Mouse (Mus musculus) midbrain, embryonic 12.5 days (tissue): ENCODE measurements around the gene Them7. TPM values are rescaled to one million over a fixed set of nuclear protein-coding genes. Genes with fewer than 3 reads are reported as not detected.

Source experiments
- ATAC-seq: fragments of 200-750 bp; cut with Nextera tagmentation; 2 replicates; pipeline ENCODE4 v1.8.0; 2017; ENCODE audit warnings: low read depth, moderate TSS enrichment, moderate library complexity; ENCODE audit not compliant: low FRiP score
- H3K27ac ChIP-seq: fragments of 300-500 bp; sonication (generic); replicated peaks from 2 replicates; pipeline ENCODE4 v1.5.1; 2016; ENCODE audit warnings: mild to moderate bottlenecking
- H3K27me3 ChIP-seq: fragments of 300-500 bp; sonication (generic); 2 replicates; pipeline ENCODE4 v1.6.1; 2016; ENCODE audit warnings: mild to moderate bottlenecking
- H3K36me3 ChIP-seq: fragments of 300-500 bp; sonication (generic); 2 replicates; pipeline ENCODE4 v1.6.1; 2016
- H3K4me1 ChIP-seq: fragments of 300-500 bp; sonication (generic); 2 replicates; pipeline ENCODE4 v1.6.1; 2016
- H3K4me2 ChIP-seq: fragments of 300-500 bp; sonication (generic); replicated peaks from 2 replicates; pipeline ENCODE4 v1.6.1; 2016; ENCODE audit warnings: mild to moderate bottlenecking, moderate library complexity
- H3K4me3 ChIP-seq: fragments of 300-500 bp; sonication (generic); 2 replicates; pipeline ENCODE4 v1.5.1; 2016; ENCODE audit warnings: mild to moderate bottlenecking
- H3K9ac ChIP-seq: fragments of 300-500 bp; sonication (generic); replicated peaks from 2 replicates; pipeline ENCODE4 v1.6.1; 2016; ENCODE audit warnings: mild to moderate bottlenecking, moderate library complexity
- H3K9me3 ChIP-seq: fragments of 300-500 bp; sonication (generic); 2 replicates; pipeline ENCODE4 v1.6.1; 2016; ENCODE audit warnings: mild to moderate bottlenecking
- WGBS: fragments of 180-500 bp; shearing (Covaris S2); methylation state at CpG from one replicate; pipeline ENCODE4 v1.1.7; 2016; 5-methylcytosine and 5-hydroxymethylcytosine counted together
- polyA plus RNA-seq: library from polyadenylated mRNA; unstranded; fragments of >200 nt; fragmentation: Nextera tagmentation; extraction: Ambion mirVana; gene quantifications from 2 replicates; pipeline ENCODE4 v1.2.1, GENCODE M21; 2016

Them7 gene
- 0.11 TPM in 1 of 2 replicates, not detected in the other for polyA plus RNA-seq

DNA sequence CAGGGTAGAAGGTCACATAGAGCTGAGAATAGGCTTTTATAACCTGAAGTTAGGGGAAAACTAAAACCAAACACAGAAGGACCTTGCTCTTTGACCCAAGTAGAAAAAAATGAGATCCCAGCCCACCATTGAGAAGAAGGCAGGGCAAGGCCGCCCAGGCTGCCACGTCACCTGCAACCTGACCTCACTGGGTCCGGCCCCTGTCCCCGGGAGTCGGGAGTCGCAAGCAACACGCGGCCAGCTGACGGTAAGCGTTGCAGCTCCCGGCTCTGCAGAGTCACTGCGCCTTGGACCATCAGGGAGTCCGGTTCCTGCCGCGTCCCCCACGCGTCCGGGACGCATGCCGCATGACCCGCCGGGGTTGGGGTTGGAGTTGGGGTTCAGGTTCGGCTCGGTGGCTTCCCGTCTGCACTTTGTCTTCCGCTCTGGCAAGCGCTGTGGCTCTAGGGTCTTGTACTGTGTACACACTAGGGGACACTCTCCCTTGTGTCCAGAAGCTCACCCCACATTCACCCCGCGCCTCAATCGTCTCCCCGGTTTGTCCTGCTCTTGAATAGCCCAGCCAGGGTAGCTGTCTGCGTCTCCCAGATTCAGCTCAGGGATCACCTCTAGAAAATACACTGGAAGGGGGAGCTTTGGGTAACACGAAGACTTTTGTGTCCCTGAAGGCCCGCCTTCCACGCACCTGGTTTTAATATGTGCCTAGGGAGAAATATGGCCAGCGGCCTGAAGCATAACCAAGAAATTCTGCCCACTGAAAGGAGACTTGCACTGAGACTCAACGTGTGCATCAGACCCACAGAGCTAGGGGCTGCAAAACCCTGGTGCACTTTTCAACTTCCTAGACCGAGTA is at the start of gene Them7:
Them7 (plus strand) TSS at position 187 of the 853 bp plus-strand sequence.
- H3K4me1 ChIP-seq: peaks cover 6% of the 10 kb centered on the region
- ATAC-seq: no peak
- whole genome bisulfite sequencing: 4% methylated on average over 38 of the region's 38 CpGs

DNA sequence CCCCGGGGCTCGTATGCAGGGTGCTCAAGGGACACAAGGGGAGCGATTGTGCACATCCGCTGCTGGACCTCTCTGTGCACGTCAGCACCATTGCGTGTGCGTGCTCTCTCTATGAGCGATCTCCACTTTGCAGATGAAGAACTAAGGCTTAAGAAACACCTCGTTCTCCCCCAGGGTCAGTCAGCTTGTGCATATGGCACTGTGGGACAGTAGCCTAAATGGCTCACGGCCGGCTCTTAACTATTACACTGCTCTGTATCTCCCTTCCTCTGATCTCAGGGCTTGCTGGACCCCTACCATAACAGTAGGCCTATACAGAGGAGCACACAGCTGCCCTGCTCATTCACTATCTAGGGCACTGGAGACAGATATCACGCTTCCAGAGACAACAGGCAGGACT is 45.2 kb upstream of the Them7 start:
- H3K9ac ChIP-seq: no peak overlapping the region
- no peaks in the 10 kb centered on the region for H3K36me3 ChIP-seq
- no peaks in the 10 kb centered on the region for H3K9me3 ChIP-seq
- H3K4me1 ChIP-seq: no peaks in the 10 kb centered on the region
- no peak for ATAC-seq
- H3K27me3 ChIP-seq: no peaks in the 10 kb centered on the region
- H3K4me2 ChIP-seq: no peak overlapping the region
- no peak overlapping the region for H3K4me3 ChIP-seq
- WGBS: 93% methylated on average over 12 of the region's 12 CpGs
- no peak overlapping the region for H3K27ac ChIP-seq

More for the DNA sequence above, at the start of gene Them7:
- Histone ChIP-seq H3K4me3 (peak within 1 kb of the TSS; percentile 41), H3K4me2 (peak within 1 kb of the TSS; percentile 78), H3K36me3 (no peaks in the 10 kb centered on the region), H3K9me3 (no peaks in the 10 kb centered on the region), H3K9ac (peak within 1 kb of the TSS; percentile 47), H3K27me3 (peaks cover 31% of the 10 kb centered on the region), H3K27ac (no peak within 1 kb of the TSS)

DNA sequence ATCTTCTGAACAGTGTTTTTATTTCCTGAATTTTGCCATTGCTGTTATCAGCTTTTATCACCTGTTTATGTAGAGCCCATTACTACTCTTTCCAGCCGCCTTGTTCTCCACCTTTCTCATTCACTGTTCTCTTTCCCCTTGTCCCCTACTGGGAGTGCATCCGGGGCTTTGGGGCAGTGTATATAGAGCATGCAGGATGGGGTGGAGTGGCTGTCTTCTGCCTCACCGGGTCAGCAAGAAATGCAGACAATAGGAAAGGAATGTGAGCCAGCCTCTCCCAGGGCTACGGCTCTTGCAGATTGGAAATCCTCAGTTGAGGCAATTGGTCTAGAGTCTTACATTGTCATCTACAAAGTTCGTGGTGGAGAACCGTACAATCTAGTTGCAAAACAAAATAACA is 41.6 kb upstream of the Them7 start:
- no peak for ATAC-seq
- Histone ChIP-seq H3K4me2 (no peak overlapping the region), H3K4me1 (no peaks in the 10 kb centered on the region), H3K36me3 (no peaks in the 10 kb centered on the region), H3K4me3 (no peak overlapping the region), H3K27me3 (no peaks in the 10 kb centered on the region), H3K9me3 (no peaks in the 10 kb centered on the region), H3K27ac (no peak overlapping the region), H3K9ac (no peak overlapping the region)
- WGBS: 33% methylated on average over 6 of the region's 6 CpGs

DNA sequence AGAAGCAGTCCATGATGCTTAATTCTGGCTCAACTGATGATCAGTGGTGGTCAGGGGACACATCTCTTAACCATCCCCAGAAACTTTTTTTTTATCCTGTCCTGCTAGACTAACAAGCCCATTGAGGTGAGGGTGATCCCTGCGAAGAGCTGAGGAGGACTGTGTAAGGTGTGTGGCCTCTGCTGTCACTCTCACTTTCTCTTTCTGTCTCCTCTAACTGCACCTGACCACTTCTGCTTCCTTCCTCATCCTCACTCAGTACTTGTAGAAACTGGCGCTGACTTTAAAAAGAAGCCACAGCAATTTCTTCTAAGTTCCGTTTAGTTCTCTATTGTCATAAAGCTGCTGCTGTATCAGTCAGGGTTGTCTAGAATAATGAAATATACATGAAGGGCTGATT is 39.0 kb upstream of the Them7 start:
- Histone ChIP-seq H3K9me3 (no peaks in the 10 kb centered on the region), H3K4me1 (no peaks in the 10 kb centered on the region), H3K4me2 (no peak overlapping the region), H3K36me3 (no peaks in the 10 kb centered on the region), H3K27me3 (no peaks in the 10 kb centered on the region), H3K4me3 (no peak overlapping the region), H3K27ac (no peak overlapping the region), H3K9ac (no peak overlapping the region)
- WGBS: 90% methylated on average over 3 of the region's 3 CpGs
- no peak for ATAC-seq

DNA sequence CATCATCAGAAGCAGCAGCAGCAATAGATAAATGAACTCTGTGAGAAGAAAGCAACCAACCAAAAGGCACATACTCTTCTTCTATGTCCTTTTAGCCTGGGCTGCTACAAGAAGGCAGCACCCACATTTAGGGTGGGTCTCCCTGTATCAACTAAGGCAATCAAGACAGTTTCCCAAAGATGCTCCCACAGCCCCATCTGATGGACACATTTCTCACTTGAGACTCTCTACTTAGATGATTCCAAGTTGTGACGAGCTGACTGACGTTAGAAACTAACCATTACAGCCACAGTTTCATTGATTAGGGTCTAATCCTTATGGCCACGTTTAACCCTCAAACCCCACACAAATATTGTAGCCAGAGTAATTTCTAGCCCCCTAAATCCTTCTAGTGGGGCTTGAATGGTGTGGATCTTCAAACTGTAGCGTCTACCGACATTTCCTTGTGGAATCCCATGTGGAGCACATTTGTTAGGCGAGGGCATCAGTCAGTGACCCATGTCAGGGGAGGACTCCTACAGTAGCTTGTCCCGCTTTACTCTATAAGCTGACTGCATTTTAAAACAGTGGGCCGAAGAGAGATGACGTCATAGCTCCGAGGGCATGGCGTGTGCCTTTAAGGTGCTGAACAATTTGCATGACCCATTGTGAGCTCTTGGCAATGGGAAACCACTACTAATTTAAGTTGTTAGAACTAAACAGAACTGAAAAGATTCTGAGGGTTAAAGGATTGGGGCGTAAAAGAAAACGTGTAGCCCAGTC is 38.2 kb upstream of the Them7 start:
- Histone ChIP-seq H3K9me3 (no peaks in the 10 kb centered on the region), H3K4me2 (no peak overlapping the region), H3K27me3 (no peaks in the 10 kb centered on the region), H3K9ac (no peak overlapping the region), H3K4me3 (no peak overlapping the region), H3K27ac (no peak overlapping the region), H3K4me1 (no peaks in the 10 kb centered on the region), H3K36me3 (no peaks in the 10 kb centered on the region)
- WGBS: 77% methylated on average over 13 of the region's 13 CpGs
- no peak for ATAC-seq

DNA sequence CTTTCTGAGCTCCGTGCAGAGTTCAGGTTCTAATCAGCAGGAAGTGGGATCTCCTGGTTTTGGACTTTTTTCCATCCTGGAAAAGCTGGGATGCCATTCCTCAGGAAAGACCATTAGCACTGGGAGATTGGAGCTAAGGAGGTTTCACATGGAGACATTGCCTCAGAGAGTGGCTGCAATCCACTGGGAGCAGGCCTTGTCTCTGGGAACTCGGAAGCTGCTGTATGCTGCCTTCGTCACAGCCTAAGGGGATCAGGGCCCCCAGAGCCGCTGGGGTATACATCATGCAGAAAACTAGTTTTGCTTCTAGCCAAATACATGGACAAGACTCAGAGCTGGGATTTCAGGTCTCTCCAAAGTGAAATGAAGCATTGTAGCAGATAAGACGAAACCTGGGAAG is 37.5 kb upstream of the Them7 start:
- Histone ChIP-seq H3K4me3 (no peak overlapping the region), H3K9ac (no peak overlapping the region), H3K27ac (no peak overlapping the region), H3K27me3 (no peaks in the 10 kb centered on the region), H3K36me3 (no peaks in the 10 kb centered on the region), H3K4me2 (no peak overlapping the region), H3K4me1 (no peaks in the 10 kb centered on the region), H3K9me3 (no peaks in the 10 kb centered on the region)
- no peak for ATAC-seq
- 82% methylated on average over 5 of the region's 5 CpGs for WGBS

DNA sequence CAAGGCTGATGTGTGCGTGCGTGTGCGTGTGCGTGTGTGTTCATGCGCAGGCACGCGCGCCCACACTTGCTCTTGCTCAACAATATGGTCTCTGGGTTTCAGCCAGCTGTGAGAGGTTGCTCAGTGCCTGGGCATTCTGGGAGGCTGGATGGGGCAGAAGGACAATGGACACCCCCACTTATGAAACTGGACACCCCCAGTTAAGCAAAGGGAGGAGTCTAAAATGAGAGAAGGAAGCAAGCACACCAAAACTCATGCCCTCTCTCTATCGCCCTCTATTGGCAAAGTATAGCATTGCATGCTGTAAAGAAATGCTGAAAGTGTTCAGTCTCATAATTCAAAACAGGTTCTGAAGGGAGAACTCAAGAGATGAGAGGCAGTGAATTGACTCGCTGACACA is 35.9 kb upstream of the Them7 start:
- Histone ChIP-seq H3K27ac (no peak overlapping the region), H3K9me3 (no peaks in the 10 kb centered on the region), H3K9ac (no peak overlapping the region), H3K4me1 (no peaks in the 10 kb centered on the region), H3K4me3 (no peak overlapping the region), H3K36me3 (no peaks in the 10 kb centered on the region), H3K4me2 (no peak overlapping the region), H3K27me3 (no peaks in the 10 kb centered on the region)
- no peak for ATAC-seq
- WGBS: 79% methylated on average over 10 of the region's 10 CpGs

DNA sequence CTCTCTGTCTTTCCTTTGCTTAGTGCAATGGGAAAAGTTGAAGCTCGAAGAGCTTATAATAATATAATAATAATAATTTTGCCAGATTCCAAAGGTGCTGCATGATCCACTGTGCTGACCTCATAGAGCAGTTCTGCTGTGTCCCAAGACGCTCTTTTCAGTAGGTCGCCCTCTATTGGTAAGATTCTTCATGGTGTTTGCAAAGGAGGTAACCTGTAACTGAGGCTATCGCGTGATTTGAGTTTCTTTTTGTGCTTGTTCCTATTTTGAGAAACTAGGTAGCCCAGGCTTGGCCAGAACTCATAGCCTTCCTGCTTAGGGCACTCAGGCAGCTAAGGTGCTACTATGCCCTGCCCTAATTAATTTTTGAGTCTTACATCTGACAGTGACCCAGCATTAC is 34.8 kb upstream of the Them7 start:
- ATAC-seq: no peak
- H3K4me3 ChIP-seq: no peak overlapping the region
- no peak overlapping the region for H3K27ac ChIP-seq
- no peak overlapping the region for H3K9ac ChIP-seq
- H3K4me2 ChIP-seq: no peak overlapping the region
- WGBS: 30% methylated on average over 5 of the region's 5 CpGs
- no peaks in the 10 kb centered on the region for H3K36me3 ChIP-seq
- no peaks in the 10 kb centered on the region for H3K4me1 ChIP-seq
- H3K27me3 ChIP-seq: no peaks in the 10 kb centered on the region
- H3K9me3 ChIP-seq: no peaks in the 10 kb centered on the region

DNA sequence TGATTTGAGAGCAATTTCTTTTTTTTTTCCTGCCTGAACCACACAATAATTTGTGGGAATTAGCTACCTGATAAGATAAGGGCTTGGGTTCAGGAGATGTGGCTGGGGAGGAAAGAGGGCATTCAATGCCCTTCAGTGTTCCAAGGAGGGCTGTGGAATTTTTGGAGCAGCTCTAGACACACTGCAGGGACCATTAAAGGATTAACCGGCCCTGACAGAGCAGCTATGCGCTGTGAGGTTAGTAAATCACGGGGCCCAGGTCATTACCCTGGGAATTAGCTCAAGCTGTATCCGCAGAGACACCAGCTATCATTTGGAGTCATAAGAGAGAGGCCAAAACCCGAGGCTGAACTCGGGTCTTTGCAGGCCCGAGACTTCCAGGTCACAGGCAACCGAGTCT is 24.0 kb upstream of the Them7 start:
- WGBS: 37% methylated on average over 8 of the region's 8 CpGs
- no peaks in the 10 kb centered on the region for H3K36me3 ChIP-seq
- no peaks in the 10 kb centered on the region for H3K4me1 ChIP-seq
- no peaks in the 10 kb centered on the region for H3K27me3 ChIP-seq
- ATAC-seq: no peak
- H3K4me2 ChIP-seq: no peak overlapping the region
- H3K9me3 ChIP-seq: no peaks in the 10 kb centered on the region
- H3K4me3 ChIP-seq: no peak overlapping the region
- H3K27ac ChIP-seq: no peak overlapping the region
- H3K9ac ChIP-seq: no peak overlapping the region

DNA sequence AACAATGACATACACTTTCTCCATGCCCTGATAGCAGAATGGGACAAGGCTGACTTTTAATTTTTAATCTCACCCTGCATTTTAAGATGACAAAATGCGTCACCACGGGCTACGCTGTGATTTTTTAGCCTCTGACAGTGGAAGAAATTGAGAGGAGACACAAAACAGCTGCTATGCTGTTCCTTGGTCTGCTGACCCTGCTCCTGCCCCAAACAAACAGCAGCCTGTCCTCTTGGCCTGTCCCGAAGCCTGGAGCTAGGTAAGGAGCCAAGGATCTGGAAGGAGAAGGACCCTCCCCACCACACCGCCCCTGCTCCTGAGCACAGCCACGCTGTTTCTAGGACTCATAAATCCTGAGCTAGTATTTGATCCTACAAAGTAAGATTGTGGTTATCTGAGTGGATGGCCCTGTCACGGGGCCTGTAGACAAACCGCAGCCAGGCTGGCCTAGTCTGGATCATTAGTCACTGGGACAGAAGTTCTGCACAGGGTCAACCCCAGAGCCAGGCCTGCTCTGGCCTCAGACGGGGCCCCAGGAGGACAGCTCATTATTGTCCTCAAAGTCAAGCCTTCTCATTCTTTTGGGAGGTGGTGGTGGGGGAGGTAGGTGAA is 17.5 kb upstream of the Them7 start:
- Histone ChIP-seq H3K36me3 (no peaks in the 10 kb centered on the region), H3K9me3 (no peaks in the 10 kb centered on the region), H3K9ac (no peak overlapping the region), H3K4me1 (no peaks in the 10 kb centered on the region), H3K4me2 (no peak overlapping the region), H3K27ac (no peak overlapping the region), H3K4me3 (no peak overlapping the region), H3K27me3 (no peaks in the 10 kb centered on the region)
- 89% methylated on average over 9 of the region's 9 CpGs for WGBS
- no peak for ATAC-seq

DNA sequence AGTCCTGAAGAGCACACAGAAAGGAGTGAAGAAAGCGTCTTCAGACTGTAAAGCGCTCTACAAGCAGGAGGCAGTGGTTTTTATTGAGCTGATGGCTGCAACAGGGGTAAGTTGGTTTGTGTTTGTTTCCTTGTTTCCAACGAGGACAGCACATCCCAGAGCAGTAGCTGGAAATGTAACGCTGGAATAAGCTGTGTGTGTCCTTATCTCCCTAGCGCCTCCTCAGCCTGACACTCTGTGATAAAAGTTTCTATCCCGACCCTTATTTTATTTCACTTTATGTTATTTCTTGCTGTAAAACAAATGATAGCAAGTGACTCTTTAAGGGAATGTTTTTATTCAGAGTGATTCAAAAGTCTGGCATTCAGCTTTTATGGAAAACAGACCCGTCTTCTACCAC is 11.3 kb upstream of the Them7 start:
- no peak for ATAC-seq
- Histone ChIP-seq H3K36me3 (no peaks in the 10 kb centered on the region), H3K9ac (no peak overlapping the region), H3K4me1 (no peaks in the 10 kb centered on the region), H3K9me3 (no peaks in the 10 kb centered on the region), H3K27ac (no peak overlapping the region), H3K4me3 (no peak overlapping the region), H3K27me3 (no peaks in the 10 kb centered on the region), H3K4me2 (no peak overlapping the region)
- 72% methylated on average over 7 of the region's 7 CpGs for WGBS

DNA sequence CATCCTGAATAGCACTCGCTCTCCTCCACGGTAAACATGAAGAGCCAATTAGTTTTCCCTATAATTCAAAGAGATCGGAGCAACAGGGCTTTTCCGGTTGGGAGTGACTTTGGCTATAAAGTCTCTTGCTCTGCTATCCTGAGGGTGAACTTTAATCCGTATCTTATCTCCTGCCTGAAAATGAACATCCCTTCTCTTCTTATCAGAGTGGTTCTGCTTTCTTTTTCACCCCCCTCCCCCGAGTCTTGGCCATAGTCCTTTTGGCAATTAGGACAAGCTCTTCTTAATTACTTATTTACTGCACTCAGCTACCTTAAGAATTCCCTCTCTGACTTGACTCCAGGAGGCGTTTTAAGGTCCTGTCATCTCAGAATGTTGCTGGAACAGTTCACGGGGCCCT is 8.2 kb upstream of the Them7 start:
- H3K9ac ChIP-seq: no peak overlapping the region
- no peaks in the 10 kb centered on the region for H3K36me3 ChIP-seq
- no peak overlapping the region for H3K27ac ChIP-seq
- no peaks in the 10 kb centered on the region for H3K9me3 ChIP-seq
- no peak overlapping the region for H3K4me3 ChIP-seq
- no peaks in the 10 kb centered on the region for H3K27me3 ChIP-seq
- WGBS: 55% methylated on average over 8 of the region's 8 CpGs
- no peaks in the 10 kb centered on the region for H3K4me1 ChIP-seq
- H3K4me2 ChIP-seq: no peak overlapping the region
- no peak for ATAC-seq
